Mouse (Mus musculus): Measurements from ENCODE around the gene Ccdc194.

Ccdc194 gene

GRCm38 (mm10) chr8:71525226-71526050, at the start of gene Ccdc194:
Gene Ccdc194 (minus strand): TSS chr8:71525711.
- no peak for DNase-seq (ENCODE audit: low spot score)

- DNase-seq (ENCODE audit: low spot score) = no peak
These were observed 49.5 kb upstream of the Ccdc194 start for GRCm38 (mm10) chr8:71575020-71575419.

GRCm38 (mm10) chr8:71574426-71574825, 48.9 kb upstream of the Ccdc194 start:
- DNase-seq (ENCODE audit: low spot score) = no peak

- DNase-seq (ENCODE audit: low spot score) = no peak
These were observed 47.5 kb upstream of the Ccdc194 start for GRCm38 (mm10) chr8:71572847-71573633.

GRCm38 (mm10) chr8:71572077-71572476, 46.6 kb upstream of the Ccdc194 start:
- DNase-seq (ENCODE audit: low spot score) = no peak

- peak; percentile 92 for DNase-seq (ENCODE audit: low spot score)
These were observed 44.9 kb upstream of the Ccdc194 start for GRCm38 (mm10) chr8:71570291-71570954.

GRCm38 (mm10) chr8:71569366-71570290, 44.1 kb upstream of the Ccdc194 start:
- peak; percentile 53 for DNase-seq (ENCODE audit: low spot score)

- DNase-seq (ENCODE audit: low spot score) = no peak
These were observed 43.4 kb upstream of the Ccdc194 start for GRCm38 (mm10) chr8:71568941-71569340.

- no peak for DNase-seq (ENCODE audit: low spot score)
These were observed 43.0 kb upstream of the Ccdc194 start, which contains the start of gene Slc27a1 for GRCm38 (mm10) chr8:71568387-71568937. Gene Slc27a1 (plus strand): TSS chr8:71568882.

- no peak for DNase-seq (ENCODE audit: low spot score)
These were observed 42.1 kb upstream of the Ccdc194 start for GRCm38 (mm10) chr8:71567587-71567986.

- DNase-seq (ENCODE audit: low spot score) = no peak
These were observed 41.0 kb upstream of the Ccdc194 start, which contains the start of gene Nxnl1 for GRCm38 (mm10) chr8:71566501-71566900. Gene Nxnl1 (minus strand): TSS chr8:71566601.

- DNase-seq (ENCODE audit: low spot score) = no peak
These were observed 38.5 kb upstream of the Ccdc194 start for GRCm38 (mm10) chr8:71563992-71564391.

- DNase-seq (ENCODE audit: low spot score) = peak; percentile 73
These were observed 37.2 kb upstream of the Ccdc194 start for GRCm38 (mm10) chr8:71562751-71563150.

GRCm38 (mm10) chr8:71561401-71561800, 35.9 kb upstream of the Ccdc194 start:
- peak; percentile 64 for DNase-seq (ENCODE audit: low spot score)

GRCm38 (mm10) chr8:71560765-71561164, 35.3 kb upstream of the Ccdc194 start:
- no peak for DNase-seq (ENCODE audit: low spot score)

- no peak for DNase-seq (ENCODE audit: low spot score)
These were observed 34.6 kb upstream of the Ccdc194 start for GRCm38 (mm10) chr8:71560071-71560470.

- DNase-seq (ENCODE audit: low spot score) = peak; percentile 58
These were observed 33.6 kb upstream of the Ccdc194 start for GRCm38 (mm10) chr8:71558958-71559690.

GRCm38 (mm10) chr8:71558071-71558957, 32.8 kb upstream of the Ccdc194 start, which contains the start of gene Tmem221:
Gene Tmem221 (minus strand): TSS chr8:71558871.
- peak; percentile 23 for DNase-seq (ENCODE audit: low spot score)

- no peak for DNase-seq (ENCODE audit: low spot score)
These were observed 29.1 kb upstream of the Ccdc194 start for GRCm38 (mm10) chr8:71554644-71555043.

Measured in T-cell, adult 2 months (primary cell).